Mouse (Mus musculus) 3T3-L1 (cell line): ENCODE results near the gene Dnajc12.
A peak's percentile ranks its signal among the peaks of the same experiment; 100 is the strongest.
"Not testable (repeated sequence)": the region's sequence is repeated elsewhere in the genome, so short reads cannot be mapped to it uniquely, and the experiment has no call there.

Source experiments
- DNase-seq: peaks from one replicate; pipeline ENCODE4 v3.0.0-alpha.2; 2015; ENCODE audit warnings: low read depth, low spot score

The Dnajc12 gene

GRCm38 (mm10) chr10:63429785-63430305 lies 47.6 kb downstream of the Dnajc12 start, which contains the start of gene Ctnna3:
TSS of gene Ctnna3 (plus strand) at chr10:63430098.
- DNase-seq = peak; percentile 94

DNA sequence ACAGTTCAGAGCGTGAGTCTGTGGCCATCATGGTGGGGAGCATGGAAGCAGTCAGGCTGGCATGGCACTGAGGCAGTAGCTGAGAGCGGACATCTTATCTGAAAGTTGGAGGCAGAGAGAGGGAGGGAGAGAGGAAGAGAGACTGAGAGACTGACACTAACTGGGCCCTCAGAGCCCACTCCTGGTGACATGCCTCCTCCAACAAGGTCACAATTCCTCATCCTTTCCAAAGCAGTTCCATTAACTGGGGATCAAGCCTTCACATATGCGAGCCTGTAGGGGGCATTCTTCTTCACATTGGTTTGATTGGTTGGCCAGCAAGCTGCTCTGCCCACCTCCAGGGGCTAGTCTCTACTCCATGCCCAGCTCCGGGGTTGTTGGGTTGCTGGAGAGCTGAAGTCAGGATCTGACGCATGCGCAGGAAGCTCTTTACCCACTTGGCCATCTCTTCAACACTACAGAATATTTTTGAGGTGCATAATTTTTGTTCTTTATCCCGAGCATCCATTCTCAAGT lies 49.0 kb downstream of the Dnajc12 start:
- no peak for DNase-seq

- no peak for DNase-seq
Measured at GRCm38 (mm10) chr10:63432099-63432498, 49.9 kb downstream of the Dnajc12 start.

DNA sequence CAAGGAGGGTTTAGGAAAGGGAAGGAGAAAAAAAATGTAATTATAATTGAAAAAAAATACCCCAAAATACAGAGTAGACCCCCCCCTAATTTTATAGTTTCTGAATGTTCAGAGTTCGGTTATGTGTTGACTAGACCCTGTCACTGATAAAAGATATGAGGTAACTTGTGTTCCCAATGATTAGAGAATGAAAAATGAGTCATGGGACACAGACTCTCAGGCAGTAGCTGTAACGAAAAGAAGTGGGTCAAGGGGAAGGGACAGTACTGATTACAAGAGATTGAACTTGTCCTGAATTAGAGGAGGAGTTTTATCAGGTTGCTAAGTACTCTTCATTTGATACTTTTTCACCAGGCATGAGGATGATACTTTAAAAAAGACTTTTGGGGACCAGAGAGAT lies 50.6 kb downstream of the Dnajc12 start:
- no peak for DNase-seq

DNA sequence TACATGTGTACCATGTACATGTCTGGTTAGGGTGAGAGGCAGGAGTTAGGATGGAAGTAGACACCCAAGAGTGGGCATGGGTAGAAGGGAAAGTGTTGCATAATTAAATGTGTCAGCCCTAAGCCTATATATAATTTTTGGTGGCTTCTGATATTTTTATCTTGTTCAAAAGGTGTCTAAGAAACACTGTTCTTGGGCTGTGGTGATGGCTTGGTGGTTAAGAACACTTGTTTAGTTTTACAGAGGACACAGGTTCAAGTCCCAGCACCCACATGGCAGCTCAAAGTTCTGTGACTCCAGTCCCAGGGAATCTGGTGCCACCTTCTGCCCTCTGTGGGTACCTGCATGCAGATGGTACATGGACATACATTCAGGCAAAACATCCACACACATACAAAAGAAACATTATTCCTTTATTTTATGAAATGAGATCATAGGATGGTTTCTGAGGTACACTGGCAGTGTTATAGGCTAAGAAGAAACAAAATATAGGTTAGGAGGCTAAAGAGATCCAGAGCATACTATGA lies 56.6 kb downstream of the Dnajc12 start:
- no peak for DNase-seq

- no peak for DNase-seq
Measured at GRCm38 (mm10) chr10:63439694-63440228, 57.5 kb downstream of the Dnajc12 start.

GRCm38 (mm10) chr10:63444602-63445387 lies 62.6 kb downstream of the Dnajc12 start:
- not testable (repeated sequence) for DNase-seq

GRCm38 (mm10) chr10:63453926-63454325 lies 71.7 kb downstream of the Dnajc12 start:
- no peak for DNase-seq

DNA sequence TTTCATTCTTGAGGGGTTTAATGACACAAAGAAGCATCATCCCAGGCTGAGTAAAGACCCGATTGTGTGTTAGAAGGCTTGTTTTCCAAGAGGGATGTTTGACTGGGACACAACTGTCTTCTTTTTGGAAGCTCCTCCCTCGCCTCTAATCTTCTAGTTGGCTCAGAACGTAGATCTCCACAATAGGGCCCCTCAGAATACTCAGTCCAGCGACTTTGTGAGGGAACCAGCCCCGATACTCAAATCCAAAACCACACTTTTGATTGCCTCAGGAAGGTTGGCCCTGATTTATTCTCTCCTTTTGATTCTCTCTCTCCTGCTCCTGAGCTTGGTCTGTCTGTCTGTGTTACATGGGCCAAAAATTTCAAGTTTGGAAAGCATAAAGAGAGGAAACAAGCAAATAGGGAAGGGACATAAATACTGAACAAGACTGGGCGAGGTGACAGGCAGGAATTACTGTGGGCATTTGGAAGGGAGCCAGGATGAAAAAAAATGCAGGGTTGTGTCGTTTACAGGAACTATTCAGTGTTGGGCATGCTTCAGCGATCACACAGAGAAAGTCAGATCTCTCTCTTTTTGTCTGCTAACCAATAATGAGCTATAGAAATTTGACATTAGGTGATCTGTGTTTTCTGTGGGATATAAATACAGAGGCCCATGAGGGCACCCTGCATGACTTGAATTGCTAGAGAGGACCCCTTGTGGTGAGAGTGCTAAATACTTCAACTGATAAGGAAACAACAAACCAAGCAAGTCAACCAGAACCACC lies 73.1 kb downstream of the Dnajc12 start:
- no peak for DNase-seq

DNA sequence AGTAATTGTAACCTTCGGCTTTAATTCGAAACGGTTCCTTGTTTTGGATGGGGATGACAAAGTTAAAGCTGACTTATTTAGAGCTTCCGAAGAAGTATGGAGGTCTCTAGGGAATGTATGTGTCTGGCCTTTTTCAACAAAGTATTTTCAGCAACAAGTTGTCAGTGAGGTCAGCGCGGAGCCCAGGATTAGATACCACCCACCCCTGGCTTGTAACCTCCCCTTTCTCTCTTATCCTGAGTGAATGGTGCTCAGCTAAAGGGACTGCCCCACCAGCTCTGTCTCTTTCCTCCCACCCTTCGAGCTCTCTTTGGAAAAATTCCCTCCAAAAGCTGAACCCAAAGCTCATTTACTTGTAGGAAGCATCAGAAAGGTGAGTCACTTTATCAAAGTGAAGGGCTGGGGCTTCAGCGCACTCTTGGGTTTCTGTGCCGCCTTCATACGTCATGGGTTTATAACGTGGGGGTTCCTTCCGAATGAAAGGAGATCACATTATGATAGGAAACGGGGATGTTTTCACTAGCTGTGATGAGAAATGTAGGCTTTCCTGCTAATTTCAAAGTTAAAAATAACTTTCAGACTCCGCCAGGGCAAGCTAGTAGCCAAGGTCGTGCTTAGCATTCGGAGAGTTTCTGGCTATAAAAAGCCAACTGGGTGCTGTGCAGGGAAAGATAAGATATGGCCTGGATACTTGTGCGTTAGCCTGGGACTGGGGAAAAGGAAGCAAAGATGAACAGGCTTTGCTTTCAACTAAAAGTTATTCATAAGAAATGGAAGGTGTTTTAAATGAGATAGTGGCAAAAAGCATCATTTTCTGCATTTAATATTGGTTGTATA lies 75.3 kb downstream of the Dnajc12 start:
- DNase-seq = no peak
